8 mouse cellular contexts compared by ENCODE assay signal in genomic region chrX:8075104-8075503, GRCm38 (mm10). TPM values are rescaled to one million over a fixed set of nuclear protein-coding genes. Genes with fewer than 3 reads are reported as not detected.
DNase-seq lines count a peak whose midpoint lies in the region; ATAC-seq and TF ChIP-seq lines count a peak whose summit lies in the region.

No protein-coding gene starts in this region.

- DNase-seq in heart, adult 11 months, result no peak
- DNase-seq in G1E (ENCODE audit: low spot score), result no peak
- no peak for DNase-seq in hindbrain, embryonic 10.5 days (ENCODE audit: low spot score)
- no peak for DNase-seq in urinary bladder, postnatal 4 days (ENCODE audit: low spot score in 2 of 2)
- DNase-seq in T-cell, adult 2 months (ENCODE audit: low spot score), result no peak
- no peak for DNase-seq in right cerebral cortex, postnatal 14 days

- no peaks in the 10 kb centered on the region; the same call in 1 of the 2 replicates for H3K4me1 ChIP-seq in heart, embryonic 11.5 days (ENCODE audit: control insufficient read depth, insufficient read depth, low read length)
- peaks cover 23% of the 10 kb centered on the region for H3K4me1 ChIP-seq in G1E (ENCODE audit: insufficient read depth, low read depth, low read length)
- H3K4me1 ChIP-seq in hindbrain, embryonic 10.5 days (replicated peaks), result peaks cover 4% of the 10 kb centered on the region; the same call in 1 of the 2 replicates

- ATAC-seq in heart, embryonic 11.5 days (replicated peaks; ENCODE audit: insufficient number of reproducible peaks, low FRiP score, low TSS enrichment), result no peak
- ATAC-seq in G1E (ENCODE audit: extremely low read depth, insufficient number of reproducible peaks, low FRiP score, poor library complexity, severe bottlenecking), result no peak
- ATAC-seq in megakaryocyte-erythroid progenitor cell, adult 5-6 weeks (replicated peaks; ENCODE audit: low FRiP score, low TSS enrichment, poor library complexity, severe bottlenecking), result 0 out of 2 replicates have a peak, but pooled peaks have one; percentile 6

- peak overlapping the region; percentile 56 for H3K4me3 ChIP-seq in heart, embryonic 11.5 days (ENCODE audit: low read depth, low read length)
- H3K4me3 ChIP-seq in G1E (ENCODE audit: low read depth, low read length), result peak overlapping the region; percentile 74
- peak overlapping the region; percentile 63 for H3K4me3 ChIP-seq in hindbrain, embryonic 10.5 days

- no peaks in the 10 kb centered on the region for H3K27me3 ChIP-seq in heart, embryonic 11.5 days (ENCODE audit: control insufficient read depth, insufficient read depth, low read length)
- H3K27me3 ChIP-seq in G1E (ENCODE audit: insufficient read depth, low read length), result no peaks in the 10 kb centered on the region
- H3K27me3 ChIP-seq in hindbrain, embryonic 10.5 days (ENCODE audit: insufficient read depth, poor library complexity, severe bottlenecking), result no peaks in the 10 kb centered on the region

- no peaks in the 10 kb centered on the region for H3K36me3 ChIP-seq in heart, embryonic 11.5 days (ENCODE audit: control insufficient read depth, insufficient read depth, low read length)
- peaks cover 26% of the 10 kb centered on the region for H3K36me3 ChIP-seq in G1E (replicated peaks)
- peaks cover 25% of the 10 kb centered on the region for H3K36me3 ChIP-seq in hindbrain, embryonic 10.5 days

- WGBS in heart, embryonic 11.5 days (ENCODE audit: insufficient replicate concordance), result 21% methylated on average over 3 of the region's 3 CpGs
- WGBS in hindbrain, embryonic 10.5 days, result 41% methylated on average over 3 of the region's 3 CpGs

- H3K4me2 ChIP-seq in heart, embryonic 11.5 days, result peak overlapping the region; percentile 60

- no peak for TF ChIP-seq CTCF in G1E (IDR thresholded peaks at IDR 0.05; ENCODE audit: low read depth, low read length)

- peak overlapping the region; percentile 58; the same call in 1 of the 2 replicates for H3K9ac ChIP-seq in heart, embryonic 11.5 days (ENCODE audit: low read depth, low read length)

- H3K27ac ChIP-seq in heart, embryonic 11.5 days (ENCODE audit: low read depth, low read length), result 0 out of 2 replicates have a peak overlapping the region, but pooled peaks have one; percentile 54
- H3K27ac ChIP-seq in hindbrain, embryonic 10.5 days, result peak overlapping the region; percentile 79

- no peaks in the 10 kb centered on the region for H3K9me3 ChIP-seq in heart, embryonic 11.5 days (replicated peaks; ENCODE audit: control insufficient read depth, low read length)
- no peaks in the 10 kb centered on the region for H3K9me3 ChIP-seq in G1E (replicated peaks)
- peaks cover 3% of the 10 kb centered on the region; the same call in 1 of the 2 replicates for H3K9me3 ChIP-seq in hindbrain, embryonic 10.5 days

RNA-seq across cellular contexts. Expression of gene Suv39h1, which starts 0.5 kb away (rescaled TPM):
- 46.1 and 48.6 TPM in 2 replicates for polyA plus RNA-seq in heart, embryonic 11.5 days (2014; fragmentation: Nextera tagmentation; extraction: Ambion mirVana)
- total RNA-seq in G1E (2014; fragmentation: Nextera tagmentation) (64.5 and 66.6 TPM in 2 replicates), G1E (2017) (69.7 and 70.5 TPM in 2 replicates)
- polyA plus RNA-seq in G1E (2012), result 15.0 and 23.6 TPM in 2 replicates
- 74.9 and 90.9 TPM in 2 replicates for polyA plus RNA-seq in hindbrain, embryonic 10.5 days (2016; fragmentation: Nextera tagmentation; extraction: Ambion mirVana)
- total RNA-seq in megakaryocyte-erythroid progenitor cell, adult 5-6 weeks (2014; fragmentation: Nextera tagmentation), result 79.0 and 89.2 TPM in 2 replicates
- 68.2 and 84.3 TPM in 2 replicates for total RNA-seq in megakaryocyte-erythroid progenitor cell, adult 5-6 weeks (2017)

RNA-seq across cellular contexts. Expression of gene Was, which starts 15.2 kb away (rescaled TPM):
- 0.39 and 0.43 TPM in 2 replicates for polyA plus RNA-seq in heart, embryonic 11.5 days (2014; fragmentation: Nextera tagmentation; extraction: Ambion mirVana)
- total RNA-seq in G1E (2014; fragmentation: Nextera tagmentation) (86.1 and 101 TPM in 2 replicates), G1E (2017) (99.6 and 105 TPM in 2 replicates)
- polyA plus RNA-seq in G1E (2012), result 198 and 247 TPM in 2 replicates
- polyA plus RNA-seq in hindbrain, embryonic 10.5 days (2016; fragmentation: Nextera tagmentation; extraction: Ambion mirVana), result 0.15 and 0.24 TPM in 2 replicates
- 39.5 and 46.0 TPM in 2 replicates for total RNA-seq in megakaryocyte-erythroid progenitor cell, adult 5-6 weeks (2014; fragmentation: Nextera tagmentation)
- 56.1 and 61.3 TPM in 2 replicates for total RNA-seq in megakaryocyte-erythroid progenitor cell, adult 5-6 weeks (2017)

RNA-seq across cellular contexts. Expression of gene Glod5, which starts 56.8 kb away (rescaled TPM):
- 0.82 TPM in 1 of 2 replicates, not detected in the other for polyA plus RNA-seq in heart, embryonic 11.5 days (2014; fragmentation: Nextera tagmentation; extraction: Ambion mirVana)
- total RNA-seq in G1E (2014; fragmentation: Nextera tagmentation) (not detected in 2 replicates), G1E (2017) (not detected in 2 replicates)
- polyA plus RNA-seq in G1E (2012), result not detected in 2 replicates
- not detected in 2 replicates for polyA plus RNA-seq in hindbrain, embryonic 10.5 days (2016; fragmentation: Nextera tagmentation; extraction: Ambion mirVana)
- not detected in 2 replicates for total RNA-seq in megakaryocyte-erythroid progenitor cell, adult 5-6 weeks (2014; fragmentation: Nextera tagmentation)
- not detected in 2 replicates for total RNA-seq in megakaryocyte-erythroid progenitor cell, adult 5-6 weeks (2017)

RNA-seq across cellular contexts. Expression of gene Wdr13, which starts 57.6 kb away (rescaled TPM):
- polyA plus RNA-seq in heart, embryonic 11.5 days (2014; fragmentation: Nextera tagmentation; extraction: Ambion mirVana), result 21.8 and 22.6 TPM in 2 replicates
- 22.2 and 31.1 TPM in 2 replicates for total RNA-seq in G1E (2014; fragmentation: Nextera tagmentation)
- total RNA-seq in G1E (2017), result 24.6 and 27.6 TPM in 2 replicates
- 30.1 and 34.3 TPM in 2 replicates for polyA plus RNA-seq in G1E (2012)
- polyA plus RNA-seq in hindbrain, embryonic 10.5 days (2016; fragmentation: Nextera tagmentation; extraction: Ambion mirVana), result 25.8 and 26.7 TPM in 2 replicates
- 23.0 TPM in 2 replicates for total RNA-seq in megakaryocyte-erythroid progenitor cell, adult 5-6 weeks (2014; fragmentation: Nextera tagmentation)
- total RNA-seq in megakaryocyte-erythroid progenitor cell, adult 5-6 weeks (2017), result 14.9 and 26.6 TPM in 2 replicates

Comparison
In these comparisons a context has a peak if more than half of its experiments do, and no peak if none do; other contexts are left out.
1. RNA of gene Was, which starts 15.2 kb away (polyA plus RNA-seq): 198 to 247 TPM in G1E; 0.39 to 0.43 TPM in heart, embryonic 11.5 days and 0.15 to 0.24 TPM in hindbrain, embryonic 10.5 days; every median in the first group is over 100 times any median in the second.
2. Peak in every context shown above with its lines, with median percentiles within 50 percentile points of each other: H3K4me3 ChIP-seq.